Mouse (Mus musculus): ENCODE measurements at regions not wholly inside any gene's neighbourhood (a gene's known extent, or its start where the extent isn't known, plus 50 kb on each side); places are given as distances from the start of the nearest gene placed in this dataset.

DNA sequence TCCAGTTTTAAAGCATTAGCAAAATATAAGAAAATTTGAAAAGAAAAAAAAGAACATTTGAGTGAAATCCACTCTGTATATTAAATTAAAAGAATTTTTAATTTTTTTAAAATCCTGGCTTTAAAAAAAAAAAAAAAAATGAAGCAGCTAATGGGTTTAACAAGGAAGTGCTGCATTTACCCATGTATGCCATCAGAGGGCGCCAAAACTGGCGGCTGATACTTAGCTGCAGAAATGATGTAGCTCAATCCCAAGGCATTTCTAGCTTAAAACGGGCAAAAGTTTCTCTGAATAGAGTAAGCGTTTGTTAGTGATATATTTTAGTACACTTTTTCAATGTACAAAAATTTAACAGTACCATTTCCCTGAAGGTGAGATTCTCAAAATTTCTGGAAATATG is 74.4 kb upstream of the Mrpl21 start:
- Histone ChIP-seq H3K4me1 (ENCODE audit: insufficient read depth, low read length) (no peaks in the 10 kb centered on the region), H3K27me3 (ENCODE audit: insufficient read depth, low read length) (no peaks in the 10 kb centered on the region), H3K9ac (replicated peaks; ENCODE audit: low read length) (no peak overlapping the region), H3K4me3 (ENCODE audit: low read length) (no peak overlapping the region), H3K9me3 (ENCODE audit: low read length) (no peaks in the 10 kb centered on the region), H3K36me3 (ENCODE audit: insufficient read depth, low read length) (no peaks in the 10 kb centered on the region), H3K4me2 (ENCODE audit: low read depth, low read length) (no peak overlapping the region), H3K27ac (no peak overlapping the region)
- no peak for ATAC-seq
- TF ChIP-seq CTCF (IDR thresholded peaks at IDR 0.05; ENCODE audit: low read depth): peak; percentile 72
- DNase-seq (ENCODE audit: low spot score): peak; percentile 72
- WGBS: 13% methylated on average over 4 of the region's 4 CpGs
